Mouse (Mus musculus): ENCODE measurements around the gene Gm20388. TPM values are rescaled to one million over a fixed set of nuclear protein-coding genes. Genes with fewer than 3 reads are reported as not detected.

Gm20388 gene
- total RNA-seq, 1 experiment: 27.0 TPM

GRCm38 (mm10) chr8:121628681-121629080, 1718.0 kb downstream of the Gm20388 start:
- Histone ChIP-seq H3K27ac (ENCODE audit: insufficient read depth, low read depth, low read length, poor library complexity, severe bottlenecking) (no peak overlapping the region), H3K4me1 (ENCODE audit: control insufficient read depth in 2 of 2, insufficient read depth in 2 of 2, low read length in 2 of 2, poor library complexity in 1 of 2) (no peaks in the 10 kb centered on the region), H3K4me3 (ENCODE audit: insufficient read depth in 1 of 2, low read depth in 1 of 2, low read length in 2 of 2, poor library complexity in 1 of 2, severe bottlenecking in 1 of 2) (no peak overlapping the region), H3K9me3 (ENCODE audit: control insufficient read depth, insufficient read depth, low read depth, low read length) (no peaks in the 10 kb centered on the region), H3K9ac (ENCODE audit: insufficient read depth, low read depth, low read length, poor library complexity, severe bottlenecking) (no peak overlapping the region), H3K36me3 (ENCODE audit: control insufficient read depth, insufficient read depth, low read length, poor library complexity, severe bottlenecking) (no peaks in the 10 kb centered on the region; the same call in 1 of the 2 replicates)
- TF ChIP-seq ZC3H11A (IDR thresholded peaks at IDR 0.05; ENCODE audit: borderline replicate concordance, low read depth, low read length): no peak
- no peak for TF ChIP-seq MAFK (IDR thresholded peaks at IDR 0.05; ENCODE audit: insufficient read depth, low read depth, low read length)
- TF ChIP-seq CHD2 (IDR thresholded peaks at IDR 0.05; ENCODE audit: low read depth, low read length): no peak
- no peak for TF ChIP-seq ZNF384 (IDR thresholded peaks at IDR 0.05; ENCODE audit: low read depth, low read length)
- no peak for TF ChIP-seq HCFC1 (IDR thresholded peaks at IDR 0.05; ENCODE audit: borderline replicate concordance, insufficient read depth, low read length)
- no peak for DNase-seq (ENCODE audit: low read depth, low spot score)
- in situ Hi-C loops (cut with MboI; ENCODE audit: low sequenced_read_pairs in 2 of 2, unreplicated experiment in 2 of 2): no loop called here

- no peak overlapping the region for H3K9ac ChIP-seq (ENCODE audit: insufficient read depth, low read depth, low read length, poor library complexity, severe bottlenecking)
- no peak for DNase-seq (ENCODE audit: low read depth, low spot score)
- H3K9me3 ChIP-seq (ENCODE audit: control insufficient read depth, insufficient read depth, low read depth, low read length): no peaks in the 10 kb centered on the region
- no peak overlapping the region for H3K4me3 ChIP-seq (ENCODE audit: insufficient read depth in 1 of 2, low read depth in 1 of 2, low read length in 2 of 2, poor library complexity in 1 of 2, severe bottlenecking in 1 of 2)
- no peak overlapping the region for H3K27ac ChIP-seq (ENCODE audit: insufficient read depth, low read depth, low read length, poor library complexity, severe bottlenecking)
- TF ChIP-seq ZC3H11A (IDR thresholded peaks at IDR 0.05; ENCODE audit: borderline replicate concordance, low read depth, low read length) (no peak), HCFC1 (IDR thresholded peaks at IDR 0.05; ENCODE audit: borderline replicate concordance, insufficient read depth, low read length) (no peak), CHD2 (IDR thresholded peaks at IDR 0.05; ENCODE audit: low read depth, low read length) (no peak), ZNF384 (IDR thresholded peaks at IDR 0.05; ENCODE audit: low read depth, low read length) (no peak), MAFK (IDR thresholded peaks at IDR 0.05; ENCODE audit: insufficient read depth, low read depth, low read length) (no peak)
- H3K36me3 ChIP-seq (ENCODE audit: control insufficient read depth, insufficient read depth, low read length, poor library complexity, severe bottlenecking): no peaks in the 10 kb centered on the region; the same call in 1 of the 2 replicates
- in situ Hi-C loops (cut with MboI; ENCODE audit: low sequenced_read_pairs in 2 of 2, unreplicated experiment in 2 of 2): no loop called here
- no peaks in the 10 kb centered on the region for H3K4me1 ChIP-seq (ENCODE audit: control insufficient read depth in 2 of 2, insufficient read depth in 2 of 2, low read length in 2 of 2, poor library complexity in 1 of 2)
These were observed 1721.0 kb downstream of the Gm20388 start for GRCm38 (mm10) chr8:121631645-121632071.

- Histone ChIP-seq H3K9ac (ENCODE audit: insufficient read depth, low read depth, low read length, poor library complexity, severe bottlenecking) (no peak overlapping the region), H3K4me3 (ENCODE audit: insufficient read depth in 1 of 2, low read depth in 1 of 2, low read length in 2 of 2, poor library complexity in 1 of 2, severe bottlenecking in 1 of 2) (no peak overlapping the region), H3K27ac (ENCODE audit: insufficient read depth, low read depth, low read length, poor library complexity, severe bottlenecking) (no peak overlapping the region), H3K36me3 (ENCODE audit: control insufficient read depth, insufficient read depth, low read length, poor library complexity, severe bottlenecking) (no peaks in the 10 kb centered on the region), H3K4me1 (ENCODE audit: control insufficient read depth in 2 of 2, insufficient read depth in 2 of 2, low read length in 2 of 2, poor library complexity in 1 of 2) (no peaks in the 10 kb centered on the region), H3K9me3 (ENCODE audit: control insufficient read depth, insufficient read depth, low read depth, low read length) (no peaks in the 10 kb centered on the region)
- no peak for DNase-seq (ENCODE audit: low read depth, low spot score)
- in situ Hi-C loops (cut with MboI; ENCODE audit: low sequenced_read_pairs in 2 of 2, unreplicated experiment in 2 of 2): no loop called here
- no peak for TF ChIP-seq ZC3H11A (IDR thresholded peaks at IDR 0.05; ENCODE audit: borderline replicate concordance, low read depth, low read length)
- TF ChIP-seq HCFC1 (IDR thresholded peaks at IDR 0.05; ENCODE audit: borderline replicate concordance, insufficient read depth, low read length): no peak
- TF ChIP-seq ZNF384 (IDR thresholded peaks at IDR 0.05; ENCODE audit: low read depth, low read length): no peak
- no peak for TF ChIP-seq CHD2 (IDR thresholded peaks at IDR 0.05; ENCODE audit: low read depth, low read length)
- no peak for TF ChIP-seq MAFK (IDR thresholded peaks at IDR 0.05; ENCODE audit: insufficient read depth, low read depth, low read length)
These were observed 1721.8 kb downstream of the Gm20388 start for GRCm38 (mm10) chr8:121632401-121632800.

- Histone ChIP-seq H3K27ac (ENCODE audit: insufficient read depth, low read depth, low read length, poor library complexity, severe bottlenecking) (no peak overlapping the region), H3K9ac (ENCODE audit: insufficient read depth, low read depth, low read length, poor library complexity, severe bottlenecking) (no peak overlapping the region), H3K9me3 (ENCODE audit: control insufficient read depth, insufficient read depth, low read depth, low read length) (no peaks in the 10 kb centered on the region), H3K4me3 (ENCODE audit: insufficient read depth in 1 of 2, low read depth in 1 of 2, low read length in 2 of 2, poor library complexity in 1 of 2, severe bottlenecking in 1 of 2) (no peak overlapping the region), H3K36me3 (ENCODE audit: control insufficient read depth, insufficient read depth, low read length, poor library complexity, severe bottlenecking) (no peaks in the 10 kb centered on the region), H3K4me1 (ENCODE audit: control insufficient read depth in 2 of 2, insufficient read depth in 2 of 2, low read length in 2 of 2, poor library complexity in 1 of 2) (no peaks in the 10 kb centered on the region)
- DNase-seq (ENCODE audit: low read depth, low spot score): no peak
- in situ Hi-C loops (cut with MboI; ENCODE audit: low sequenced_read_pairs in 2 of 2, unreplicated experiment in 2 of 2): no loop called here
- TF ChIP-seq HCFC1 (IDR thresholded peaks at IDR 0.05; ENCODE audit: borderline replicate concordance, insufficient read depth, low read length): no peak
- no peak for TF ChIP-seq ZNF384 (IDR thresholded peaks at IDR 0.05; ENCODE audit: low read depth, low read length)
- no peak for TF ChIP-seq MAFK (IDR thresholded peaks at IDR 0.05; ENCODE audit: insufficient read depth, low read depth, low read length)
- TF ChIP-seq ZC3H11A (IDR thresholded peaks at IDR 0.05; ENCODE audit: borderline replicate concordance, low read depth, low read length): no peak
- no peak for TF ChIP-seq CHD2 (IDR thresholded peaks at IDR 0.05; ENCODE audit: low read depth, low read length)
These were observed 1724.9 kb downstream of the Gm20388 start for GRCm38 (mm10) chr8:121635534-121635933.

- Histone ChIP-seq H3K9me3 (ENCODE audit: control insufficient read depth, insufficient read depth, low read depth, low read length) (no peaks in the 10 kb centered on the region), H3K4me3 (ENCODE audit: insufficient read depth in 1 of 2, low read depth in 1 of 2, low read length in 2 of 2, poor library complexity in 1 of 2, severe bottlenecking in 1 of 2) (no peak overlapping the region), H3K9ac (ENCODE audit: insufficient read depth, low read depth, low read length, poor library complexity, severe bottlenecking) (no peak overlapping the region), H3K4me1 (ENCODE audit: control insufficient read depth in 2 of 2, insufficient read depth in 2 of 2, low read length in 2 of 2, poor library complexity in 1 of 2) (no peaks in the 10 kb centered on the region), H3K36me3 (ENCODE audit: control insufficient read depth, insufficient read depth, low read length, poor library complexity, severe bottlenecking) (no peaks in the 10 kb centered on the region), H3K27ac (ENCODE audit: insufficient read depth, low read depth, low read length, poor library complexity, severe bottlenecking) (no peak overlapping the region)
- TF ChIP-seq HCFC1 (IDR thresholded peaks at IDR 0.05; ENCODE audit: borderline replicate concordance, insufficient read depth, low read length) (no peak), MAFK (IDR thresholded peaks at IDR 0.05; ENCODE audit: insufficient read depth, low read depth, low read length) (no peak)
- in situ Hi-C loops (cut with MboI; ENCODE audit: low sequenced_read_pairs in 2 of 2, unreplicated experiment in 2 of 2): no loop called here
- DNase-seq (ENCODE audit: low read depth, low spot score): no peak
These were observed 1725.5 kb downstream of the Gm20388 start for GRCm38 (mm10) chr8:121636180-121636579.
